Mouse (Mus musculus) fibroblast of lung, adult 2 months (primary cell): ENCODE results near the gene Serinc5.
A peak's percentile ranks its signal among the peaks of the same experiment; 100 is the strongest.
"Not testable (repeated sequence)": the region's sequence is repeated elsewhere in the genome, so short reads cannot be mapped to it uniquely, and the experiment has no call there.

Experiments used
- DNase-seq: peaks from one replicate; pipeline ENCODE4 v3.0.0-alpha.2; 2011; ENCODE audit warnings: low read depth

Gene Serinc5

GRCm38 (mm10) chr13:92610311-92611221 lies at the start of gene Serinc5:
Serinc5 (plus strand) TSS chr13:92611091.
- peak; percentile 55 for DNase-seq

- DNase-seq: no peak
These were observed 34.8 kb upstream of the Serinc5 start, which contains the start of gene Spz1 for GRCm38 (mm10) chr13:92576072-92576471. Spz1 (minus strand) TSS chr13:92576172.

GRCm38 (mm10) chr13:92576688-92577087 lies 34.2 kb upstream of the Serinc5 start:
- DNase-seq: no peak

GRCm38 (mm10) chr13:92578210-92578609 lies 32.7 kb upstream of the Serinc5 start:
- no peak for DNase-seq

GRCm38 (mm10) chr13:92580220-92581043 lies 30.5 kb upstream of the Serinc5 start:
- peak; percentile 62 for DNase-seq

GRCm38 (mm10) chr13:92584094-92584717 lies 26.7 kb upstream of the Serinc5 start:
- peak; percentile 44 for DNase-seq

- no peak for DNase-seq
These were observed 22.2 kb upstream of the Serinc5 start for GRCm38 (mm10) chr13:92588704-92589103.

- no peak for DNase-seq
These were observed 21.6 kb upstream of the Serinc5 start for GRCm38 (mm10) chr13:92589255-92589654.

GRCm38 (mm10) chr13:92591225-92591624 lies 19.7 kb upstream of the Serinc5 start:
- DNase-seq: no peak

GRCm38 (mm10) chr13:92592268-92592785 lies 18.6 kb upstream of the Serinc5 start:
- DNase-seq: no peak

- DNase-seq: no peak
These were observed 17.9 kb upstream of the Serinc5 start for GRCm38 (mm10) chr13:92592786-92593635.

- no peak for DNase-seq
These were observed 17.0 kb upstream of the Serinc5 start for GRCm38 (mm10) chr13:92593731-92594396.

GRCm38 (mm10) chr13:92594481-92594880 lies 16.4 kb upstream of the Serinc5 start:
- no peak for DNase-seq

GRCm38 (mm10) chr13:92594907-92595306 lies 16.0 kb upstream of the Serinc5 start:
- DNase-seq: no peak

- DNase-seq: no peak
These were observed 15.5 kb upstream of the Serinc5 start for GRCm38 (mm10) chr13:92595424-92595823.

GRCm38 (mm10) chr13:92605306-92605705 lies 5.6 kb upstream of the Serinc5 start:
- not testable (repeated sequence) for DNase-seq

GRCm38 (mm10) chr13:92609486-92610310 lies 1.2 kb upstream of the Serinc5 start:
- peak; percentile 27 for DNase-seq

- no peak for DNase-seq
These were observed 428 bp downstream of the Serinc5 start for GRCm38 (mm10) chr13:92611254-92611784.

GRCm38 (mm10) chr13:92611917-92612316 lies 1.0 kb downstream of the Serinc5 start:
- DNase-seq: no peak
